Mouse (Mus musculus) mature B cell (primary cell): ENCODE measurements around the gene Sorcs3.

Experiments used
- in situ Hi-C: fragments of 300-500 bp; cut with MboI; formaldehyde crosslinking; loops from 2 replicates; pipeline ENCODE4 v1.14.3; 2019

Sorcs3 gene

GRCm38 (mm10) chr19:48834342-48834741 lies 628.5 kb downstream of the Sorcs3 start:
- in situ Hi-C loops = no loop called here

- in situ Hi-C loops = no loop called here
Observed at GRCm38 (mm10) chr19:48839418-48839817, 633.6 kb downstream of the Sorcs3 start.

GRCm38 (mm10) chr19:48847700-48848099 lies 641.9 kb downstream of the Sorcs3 start:
- in situ Hi-C loops = no loop called here

- in situ Hi-C loops = no loop called here
Observed at GRCm38 (mm10) chr19:48850466-48850865, 644.6 kb downstream of the Sorcs3 start.
